Mouse (Mus musculus): ENCODE results near the gene Stard13. TPM values are rescaled to one million over a fixed set of nuclear protein-coding genes. Genes with fewer than 3 reads are reported as not detected.
A peak's percentile ranks its signal among the peaks of the same experiment; 100 is the strongest.

The Stard13 gene
- polyA plus RNA-seq, 1 experiment from 2014 or later: 4.2 TPM

GRCm38 (mm10) chr5:151189321-151189720 is 44.3 kb downstream of the Stard13 start:
- no peaks in the 10 kb centered on the region for H3K9me3 ChIP-seq
- 47% methylated on average over 3 of the region's 3 CpGs for WGBS
- no peak overlapping the region for H3K27ac ChIP-seq (replicated peaks)
- DNase-seq (ENCODE audit: low spot score): no peak
- no peaks in the 10 kb centered on the region for H3K27me3 ChIP-seq (replicated peaks; ENCODE audit: low read depth, poor library complexity, severe bottlenecking)
- peak overlapping the region; percentile 67 for H3K4me3 ChIP-seq
- H3K4me1 ChIP-seq: peaks cover 30% of the 10 kb centered on the region
- H3K36me3 ChIP-seq (replicated peaks): no peaks in the 10 kb centered on the region

GRCm38 (mm10) chr5:151188659-151189058 is 45.0 kb downstream of the Stard13 start:
- Histone ChIP-seq H3K27me3 (replicated peaks; ENCODE audit: low read depth, poor library complexity, severe bottlenecking) (no peaks in the 10 kb centered on the region), H3K4me1 (peaks cover 24% of the 10 kb centered on the region), H3K4me3 (no peak overlapping the region), H3K36me3 (replicated peaks) (no peaks in the 10 kb centered on the region), H3K9me3 (no peaks in the 10 kb centered on the region), H3K27ac (replicated peaks) (no peak overlapping the region)
- no peak for DNase-seq (ENCODE audit: low spot score)
- WGBS: 83% methylated on average over 6 of the region's 6 CpGs

DNA sequence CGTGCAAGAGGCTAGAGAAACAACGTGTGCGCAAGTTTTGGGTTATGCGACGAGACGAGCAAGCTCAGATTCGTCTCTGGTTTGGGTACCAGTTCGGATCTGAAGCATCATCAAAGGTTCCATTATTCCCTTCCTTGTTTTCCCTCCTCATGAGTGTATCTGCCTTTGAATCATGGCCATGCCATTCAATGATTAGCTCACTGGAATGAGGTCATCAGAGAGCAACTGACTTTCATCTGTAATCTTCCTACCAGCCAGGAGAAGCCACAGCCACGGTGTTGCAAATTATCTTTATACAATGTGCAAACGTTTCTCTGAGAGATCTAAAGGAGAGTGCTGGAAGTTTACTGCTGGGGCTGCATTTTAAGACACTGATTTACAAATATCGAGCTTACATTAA is 46.3 kb downstream of the Stard13 start:
- Histone ChIP-seq H3K27me3 (replicated peaks; ENCODE audit: low read depth, poor library complexity, severe bottlenecking) (no peaks in the 10 kb centered on the region), H3K27ac (replicated peaks) (no peak overlapping the region), H3K4me1 (peaks cover 21% of the 10 kb centered on the region), H3K4me3 (no peak overlapping the region), H3K9me3 (no peaks in the 10 kb centered on the region), H3K36me3 (replicated peaks) (no peaks in the 10 kb centered on the region)
- 82% methylated on average over 11 of the region's 11 CpGs for WGBS
- no peak for DNase-seq (ENCODE audit: low spot score)

GRCm38 (mm10) chr5:151185286-151185856 is 48.3 kb downstream of the Stard13 start:
- Histone ChIP-seq H3K36me3 (replicated peaks) (no peaks in the 10 kb centered on the region), H3K4me1 (peaks cover 18% of the 10 kb centered on the region), H3K27me3 (replicated peaks; ENCODE audit: low read depth, poor library complexity, severe bottlenecking) (no peaks in the 10 kb centered on the region), H3K4me3 (no peak overlapping the region), H3K27ac (replicated peaks) (no peak overlapping the region), H3K9me3 (no peaks in the 10 kb centered on the region)
- DNase-seq (ENCODE audit: low spot score): no peak
- WGBS: 68% methylated on average over 8 of the region's 8 CpGs

DNA sequence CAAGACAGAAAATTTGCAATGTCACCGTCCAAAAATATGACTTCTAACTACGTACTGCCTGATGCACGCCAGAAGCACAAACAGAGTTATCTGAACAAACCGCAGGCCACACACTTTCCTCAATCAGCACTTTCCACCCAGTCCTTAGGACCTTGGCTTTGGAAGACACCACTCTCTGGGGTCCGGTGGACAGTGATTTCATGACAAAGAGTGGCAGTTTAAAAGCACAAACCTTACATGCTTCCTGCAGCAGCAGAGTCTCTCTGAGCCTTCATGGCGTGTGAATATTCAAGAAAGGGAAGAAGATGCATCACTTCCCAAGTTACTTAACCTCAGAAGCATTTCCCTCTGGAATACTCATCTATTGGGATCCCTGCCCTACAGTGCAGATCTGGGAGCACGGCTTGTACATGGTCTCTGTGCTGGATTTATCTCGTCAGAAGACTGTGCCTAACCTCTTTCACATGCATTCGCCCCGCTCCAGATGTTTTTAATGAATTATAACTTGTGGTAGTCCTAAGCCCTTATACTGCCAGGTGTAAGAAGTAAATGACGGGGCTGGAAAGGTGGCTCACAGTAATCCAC is 49.9 kb downstream of the Stard13 start:
- Histone ChIP-seq H3K4me1 (peaks cover 9% of the 10 kb centered on the region; the same call in 1 of the 2 replicates), H3K27me3 (replicated peaks; ENCODE audit: low read depth, poor library complexity, severe bottlenecking) (no peaks in the 10 kb centered on the region), H3K9me3 (no peaks in the 10 kb centered on the region), H3K27ac (replicated peaks) (no peak overlapping the region), H3K36me3 (replicated peaks) (no peaks in the 10 kb centered on the region), H3K4me3 (no peak overlapping the region)
- no peak for DNase-seq (ENCODE audit: low spot score)
- WGBS: 86% methylated on average over 11 of the region's 11 CpGs

DNA sequence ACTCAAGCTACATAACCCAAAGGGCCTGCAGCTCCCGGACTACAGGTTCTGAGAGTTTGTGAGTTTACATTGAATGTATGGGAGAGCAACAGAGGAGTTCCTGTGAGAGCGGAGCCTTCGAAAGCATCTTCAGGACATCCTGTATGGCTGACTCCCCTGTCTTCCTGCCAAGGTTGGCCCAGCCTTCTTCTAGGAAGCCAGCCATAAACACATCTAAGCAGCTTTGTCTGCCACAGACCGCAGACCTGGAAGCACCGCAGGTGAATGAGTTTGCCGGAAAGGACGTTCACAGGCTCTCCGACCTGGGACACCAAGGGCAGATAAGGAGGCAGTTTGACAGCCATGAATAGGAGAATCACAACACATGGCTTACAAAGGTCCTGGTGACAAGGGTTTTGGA is 52.3 kb downstream of the Stard13 start:
- DNase-seq (ENCODE audit: low spot score): no peak
- H3K27ac ChIP-seq (replicated peaks): no peak overlapping the region

DNA sequence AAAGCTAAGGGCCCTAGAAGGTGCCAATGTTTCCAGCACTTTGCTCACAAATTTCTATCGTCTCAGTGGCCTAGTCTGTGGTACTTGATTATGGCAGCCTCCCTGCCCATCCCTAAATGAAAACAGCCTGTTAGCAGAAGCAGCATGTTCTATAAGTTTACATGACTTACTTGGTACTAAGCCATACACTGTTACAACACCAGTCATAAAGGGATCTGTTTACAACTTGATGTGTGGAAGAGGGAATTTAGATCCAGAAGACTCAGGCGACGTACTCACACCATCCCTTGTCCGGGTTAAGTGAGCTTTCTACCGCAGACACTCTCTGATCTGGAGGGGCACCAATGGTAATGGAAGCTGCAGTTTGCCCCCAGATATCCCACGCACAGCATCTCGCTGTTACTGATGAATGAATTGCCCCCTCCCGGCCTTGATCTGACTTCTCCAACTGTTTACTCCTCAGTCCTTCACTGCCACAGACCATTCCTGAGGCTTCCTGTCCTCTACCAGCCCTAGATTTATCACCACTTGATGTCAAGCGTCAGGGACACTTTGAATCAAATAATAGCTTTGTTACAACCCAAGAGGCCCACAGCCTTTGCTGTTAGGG is 53.4 kb downstream of the Stard13 start:
- WGBS: 90% methylated on average over 9 of the region's 9 CpGs
- Histone ChIP-seq H3K27me3 (replicated peaks; ENCODE audit: low read depth, poor library complexity, severe bottlenecking) (no peaks in the 10 kb centered on the region), H3K27ac (replicated peaks) (no peak overlapping the region), H3K36me3 (replicated peaks) (no peaks in the 10 kb centered on the region), H3K9me3 (no peaks in the 10 kb centered on the region), H3K4me1 (peaks cover 5% of the 10 kb centered on the region; the same call in 1 of the 2 replicates), H3K4me3 (no peak overlapping the region)
- DNase-seq (ENCODE audit: low spot score): no peak

More for the DNA sequence above, 52.3 kb downstream of the Stard13 start:
- Histone ChIP-seq H3K36me3 (replicated peaks) (no peaks in the 10 kb centered on the region), H3K9me3 (no peaks in the 10 kb centered on the region), H3K27me3 (replicated peaks; ENCODE audit: low read depth, poor library complexity, severe bottlenecking) (no peaks in the 10 kb centered on the region), H3K4me3 (no peak overlapping the region), H3K4me1 (peaks cover 9% of the 10 kb centered on the region; the same call in 1 of the 2 replicates)
- 93% methylated on average over 8 of the region's 8 CpGs for WGBS

DNA sequence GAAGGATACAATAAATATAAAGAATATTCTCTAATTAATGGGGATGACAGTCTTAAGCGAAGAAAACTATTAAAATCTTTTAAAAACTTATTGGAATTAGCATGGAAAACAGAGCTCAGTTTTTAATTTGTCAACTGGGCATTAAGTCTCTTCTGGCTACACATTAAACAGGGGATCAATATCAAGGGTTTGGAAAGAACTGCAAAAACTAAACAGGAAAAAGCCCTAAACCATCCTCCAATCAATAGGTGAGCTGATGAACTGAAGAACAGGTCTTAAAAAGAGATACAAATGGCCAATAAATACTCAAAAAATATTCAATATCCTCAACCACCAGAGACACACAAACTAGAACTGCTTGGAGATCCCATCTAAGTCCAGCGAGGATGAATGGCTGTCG is 56.5 kb downstream of the Stard13 start:
- Histone ChIP-seq H3K9me3 (no peaks in the 10 kb centered on the region), H3K4me3 (no peak overlapping the region), H3K4me1 (peaks cover 12% of the 10 kb centered on the region), H3K27ac (replicated peaks) (no peak overlapping the region), H3K27me3 (replicated peaks; ENCODE audit: low read depth, poor library complexity, severe bottlenecking) (no peaks in the 10 kb centered on the region), H3K36me3 (replicated peaks) (no peaks in the 10 kb centered on the region)
- no peak for DNase-seq (ENCODE audit: low spot score)
- 92% methylated on average over 3 of the region's 3 CpGs for WGBS

GRCm38 (mm10) chr5:151175897-151176313 is 57.7 kb downstream of the Stard13 start:
- no peaks in the 10 kb centered on the region for H3K27me3 ChIP-seq (replicated peaks; ENCODE audit: low read depth, poor library complexity, severe bottlenecking)
- 83% methylated on average over 4 of the region's 4 CpGs for WGBS
- H3K4me1 ChIP-seq: peaks cover 12% of the 10 kb centered on the region

DNA sequence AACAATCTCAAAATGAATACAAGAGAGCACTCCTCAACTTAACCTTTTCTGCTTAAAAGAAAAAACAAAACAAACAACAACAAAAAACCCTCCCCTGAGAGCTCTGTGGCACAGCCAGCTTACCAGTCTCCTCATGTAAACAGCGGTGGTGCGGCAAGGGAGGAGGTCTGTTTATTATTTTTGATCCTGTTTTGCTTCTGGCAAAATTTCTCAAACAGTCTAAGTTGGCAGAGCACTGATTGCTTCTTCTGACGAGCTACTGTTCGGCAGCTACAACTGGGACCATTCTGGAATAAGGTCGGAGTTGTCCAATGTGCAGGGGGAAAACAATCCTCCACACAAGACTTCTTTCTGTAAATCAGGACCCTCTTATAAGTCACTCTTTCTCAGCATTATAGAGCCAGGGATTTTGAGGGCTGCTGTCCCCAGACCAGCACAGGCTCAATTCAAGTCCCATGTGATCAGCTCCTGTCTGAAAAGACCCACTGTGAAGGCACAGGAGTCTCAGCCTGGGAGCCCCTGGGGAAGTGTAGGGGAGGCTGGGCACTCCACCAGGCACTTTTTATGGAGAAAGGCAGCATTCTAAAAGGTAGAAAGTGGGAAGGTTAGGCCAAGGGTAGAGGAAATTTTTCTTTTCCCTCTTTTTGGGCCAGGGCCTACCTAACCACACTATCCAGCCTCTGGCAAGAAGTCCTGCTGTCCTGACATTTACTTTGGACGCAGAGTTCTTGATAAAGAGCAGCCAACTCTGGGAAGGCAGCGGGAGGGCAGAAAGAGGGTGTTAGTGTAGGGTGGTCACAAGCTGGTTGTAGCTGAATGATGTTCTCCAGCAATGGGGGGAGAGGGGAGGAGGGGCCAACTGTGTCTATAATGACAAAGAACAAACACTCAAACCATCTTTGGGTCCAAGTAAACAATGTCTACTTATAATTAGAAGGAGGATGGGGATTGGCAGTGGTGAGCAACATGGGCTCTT is 58.9 kb downstream of the Stard13 start:
- 58% methylated on average over 7 of the region's 7 CpGs for WGBS
- Histone ChIP-seq H3K4me1 (peaks cover 12% of the 10 kb centered on the region), H3K27me3 (replicated peaks; ENCODE audit: low read depth, poor library complexity, severe bottlenecking) (no peaks in the 10 kb centered on the region), H3K9me3 (no peaks in the 10 kb centered on the region), H3K27ac (replicated peaks) (no peak overlapping the region), H3K4me3 (no peak overlapping the region), H3K36me3 (replicated peaks) (no peaks in the 10 kb centered on the region)
- no peak for DNase-seq (ENCODE audit: low spot score)

More at GRCm38 (mm10) chr5:151175897-151176313, 57.7 kb downstream of the Stard13 start:
- DNase-seq (ENCODE audit: low spot score): no peak
- H3K27ac ChIP-seq (replicated peaks): no peak overlapping the region
- H3K4me3 ChIP-seq: no peak overlapping the region
- no peaks in the 10 kb centered on the region for H3K9me3 ChIP-seq
- no peaks in the 10 kb centered on the region for H3K36me3 ChIP-seq (replicated peaks)

DNA sequence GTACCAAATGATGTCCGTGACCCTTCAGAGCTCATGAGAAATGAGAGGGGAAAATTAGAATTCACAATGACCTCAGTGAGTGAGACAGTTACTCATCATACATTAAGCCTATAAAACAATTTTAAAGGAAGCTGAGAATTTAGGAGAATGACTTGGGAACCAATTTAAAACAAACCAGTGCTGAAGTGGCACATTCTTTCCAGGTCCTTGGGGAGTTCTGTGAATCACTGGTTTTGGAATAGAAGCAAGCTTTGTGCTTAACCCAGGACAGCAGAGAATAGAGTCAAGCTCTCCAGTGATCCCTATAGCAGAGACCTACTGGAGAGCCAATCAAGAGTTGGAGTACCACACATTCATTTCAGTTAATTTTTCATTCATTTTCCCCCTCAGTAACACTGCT is 59.9 kb downstream of the Stard13 start:
- Histone ChIP-seq H3K27ac (replicated peaks) (no peak overlapping the region), H3K27me3 (replicated peaks; ENCODE audit: low read depth, poor library complexity, severe bottlenecking) (no peaks in the 10 kb centered on the region), H3K9me3 (no peaks in the 10 kb centered on the region), H3K4me1 (peaks cover 12% of the 10 kb centered on the region), H3K4me3 (no peak overlapping the region), H3K36me3 (replicated peaks) (no peaks in the 10 kb centered on the region)
- DNase-seq (ENCODE audit: low spot score): no peak
- 73% methylated on average over 1 of the region's 1 CpGs for WGBS

DNA sequence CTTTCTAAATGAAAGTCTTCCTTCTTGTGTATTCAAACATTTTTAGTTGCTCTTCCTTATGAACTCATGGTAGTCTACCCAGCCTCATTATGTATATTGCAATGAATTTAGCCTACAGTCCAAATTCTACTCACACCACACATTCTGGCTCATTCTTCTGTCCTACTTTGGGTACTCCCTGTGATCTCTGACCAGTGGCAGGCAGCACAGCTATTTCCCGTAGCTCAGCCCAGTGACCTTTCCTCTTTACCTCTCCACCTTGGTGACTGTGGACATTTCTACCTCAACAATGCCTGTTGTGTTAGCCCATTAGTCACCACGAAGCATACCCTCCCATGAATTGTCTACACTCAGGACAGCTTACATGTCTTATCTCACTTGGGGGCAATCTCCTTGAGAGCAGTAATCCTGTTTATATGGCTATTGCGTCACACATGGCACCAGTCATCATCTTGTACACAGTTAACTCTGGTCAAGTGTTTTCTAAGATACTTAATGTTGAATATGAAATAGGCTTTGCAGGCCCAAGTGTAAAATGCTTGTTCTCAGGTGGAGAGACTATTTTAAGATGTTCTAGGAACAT is 63.4 kb downstream of the Stard13 start:
- WGBS: 85% methylated on average over 3 of the region's 3 CpGs
- no peaks in the 10 kb centered on the region for H3K36me3 ChIP-seq (replicated peaks)
- H3K27me3 ChIP-seq (replicated peaks; ENCODE audit: low read depth, poor library complexity, severe bottlenecking): no peaks in the 10 kb centered on the region
- H3K4me3 ChIP-seq: no peak overlapping the region
- H3K9me3 ChIP-seq: no peaks in the 10 kb centered on the region
- H3K4me1 ChIP-seq: peaks cover 25% of the 10 kb centered on the region
- H3K27ac ChIP-seq (replicated peaks): no peak overlapping the region
- no peak for DNase-seq (ENCODE audit: low spot score)
